Mouse (Mus musculus): ENCODE data around the gene Gp9. TPM values are rescaled to one million over a fixed set of nuclear protein-coding genes. Genes with fewer than 3 reads are reported as not detected.

Gene Gp9
- polyA plus RNA-seq, 1 experiment from 2014 or later: 4.7 TPM

- no peak overlapping the region for H3K4me3 ChIP-seq
Measured at GRCm38 (mm10) chr6:87820366-87820765, 42.5 kb downstream of the Gp9 start.

More at GRCm38 (mm10) chr6:87820366-87820765, 42.5 kb downstream of the Gp9 start:
- H3K36me3 ChIP-seq: peaks cover 78% of the 10 kb centered on the region
- H3K4me1 ChIP-seq: no peaks in the 10 kb centered on the region
- H3K9ac ChIP-seq: no peak overlapping the region
- no peaks in the 10 kb centered on the region for H3K27me3 ChIP-seq
- H3K9me3 ChIP-seq: no peaks in the 10 kb centered on the region
- H3K27ac ChIP-seq: no peak overlapping the region
- H3K4me2 ChIP-seq: no peak overlapping the region
- no peak for ATAC-seq (ENCODE audit: borderline replicate concordance, extremely low read depth, low FRiP score, low TSS enrichment)
- WGBS: 91% methylated on average over 2 of the region's 2 CpGs

Other genes starting within 250 kb of the Gp9 start
- 8.3 and 8.7 TPM in 2 replicates for gene Arhgap25, start 244.8 kb upstream of the Gp9 start, polyA plus RNA-seq (2015; fragmentation: Nextera tagmentation; extraction: Ambion mirVana)
- gene Prokr1, start 187.3 kb upstream of the Gp9 start, polyA plus RNA-seq (2015; fragmentation: Nextera tagmentation; extraction: Ambion mirVana): 2.5 and 2.6 TPM in 2 replicates
- gene Aplf, start 105.9 kb upstream of the Gp9 start, polyA plus RNA-seq (2015; fragmentation: Nextera tagmentation; extraction: Ambion mirVana): 13.8 and 14.6 TPM in 2 replicates
- 5.4 and 6.0 TPM in 2 replicates for gene Efcc1, start 47.2 kb upstream of the Gp9 start, polyA plus RNA-seq (2015; fragmentation: Nextera tagmentation; extraction: Ambion mirVana)
- gene Rab43, start 34.1 kb downstream of the Gp9 start, polyA plus RNA-seq (2015; fragmentation: Nextera tagmentation; extraction: Ambion mirVana): 12.6 and 12.9 TPM in 2 replicates
- 2.1 and 2.6 TPM in 2 replicates for gene Gm45140, start 57.7 kb downstream of the Gp9 start, polyA plus RNA-seq (2015; fragmentation: Nextera tagmentation; extraction: Ambion mirVana)
- 45.9 and 49.7 TPM in 2 replicates for gene Isy1, start 60.7 kb downstream of the Gp9 start, polyA plus RNA-seq (2015; fragmentation: Nextera tagmentation; extraction: Ambion mirVana)
- gene Cnbp, start 73.0 kb downstream of the Gp9 start, polyA plus RNA-seq (2015; fragmentation: Nextera tagmentation; extraction: Ambion mirVana): 1,108 and 1,113 TPM in 2 replicates
- gene Copg1, start 109.7 kb downstream of the Gp9 start, polyA plus RNA-seq (2015; fragmentation: Nextera tagmentation; extraction: Ambion mirVana): 171 and 172 TPM in 2 replicates
- 55.2 and 57.7 TPM in 2 replicates for gene Hmces, start 135.9 kb downstream of the Gp9 start, polyA plus RNA-seq (2015; fragmentation: Nextera tagmentation; extraction: Ambion mirVana)
- gene H1fx, start 203.6 kb downstream of the Gp9 start, polyA plus RNA-seq (2015; fragmentation: Nextera tagmentation; extraction: Ambion mirVana): 44.4 and 46.6 TPM in 2 replicates

Data from lung, embryonic 15.5 days (tissue).